Mouse (Mus musculus): Measurements from ENCODE around the gene Fsip1. TPM values are rescaled to one million over a fixed set of nuclear protein-coding genes. Genes with fewer than 3 reads are reported as not detected.
A peak's percentile ranks its signal among the peaks of the same experiment; 100 is the strongest.

The Fsip1 gene
- polyA plus RNA-seq, 1 experiment from 2014 or later = 0.13 TPM

- H3K4me2 ChIP-seq = peak overlapping the region; percentile 13; the same call in 1 of the 2 replicates
- H3K36me3 ChIP-seq (replicated peaks) = no peaks in the 10 kb centered on the region
- H3K27me3 ChIP-seq = peaks cover 20% of the 10 kb centered on the region
- 38% methylated on average over 8 of the region's 8 CpGs for WGBS (ENCODE audit: insufficient replicate concordance)
- no peak overlapping the region for H3K27ac ChIP-seq (replicated peaks)
- peak overlapping the region; percentile 4; the same call in 1 of the 2 replicates for H3K4me3 ChIP-seq (replicated peaks)
- no peak for ATAC-seq (ENCODE audit: insufficient read depth)
- no peaks in the 10 kb centered on the region for H3K9me3 ChIP-seq (replicated peaks)
- 0 out of 2 replicates have a peak, but pooled peaks cover 7% of the 10 kb centered on the region for H3K4me1 ChIP-seq (replicated peaks)
- no peak overlapping the region for H3K9ac ChIP-seq
These were observed 142.8 kb downstream of the Fsip1 start for GRCm38 (mm10) chr2:118113808-118114524.

DNA sequence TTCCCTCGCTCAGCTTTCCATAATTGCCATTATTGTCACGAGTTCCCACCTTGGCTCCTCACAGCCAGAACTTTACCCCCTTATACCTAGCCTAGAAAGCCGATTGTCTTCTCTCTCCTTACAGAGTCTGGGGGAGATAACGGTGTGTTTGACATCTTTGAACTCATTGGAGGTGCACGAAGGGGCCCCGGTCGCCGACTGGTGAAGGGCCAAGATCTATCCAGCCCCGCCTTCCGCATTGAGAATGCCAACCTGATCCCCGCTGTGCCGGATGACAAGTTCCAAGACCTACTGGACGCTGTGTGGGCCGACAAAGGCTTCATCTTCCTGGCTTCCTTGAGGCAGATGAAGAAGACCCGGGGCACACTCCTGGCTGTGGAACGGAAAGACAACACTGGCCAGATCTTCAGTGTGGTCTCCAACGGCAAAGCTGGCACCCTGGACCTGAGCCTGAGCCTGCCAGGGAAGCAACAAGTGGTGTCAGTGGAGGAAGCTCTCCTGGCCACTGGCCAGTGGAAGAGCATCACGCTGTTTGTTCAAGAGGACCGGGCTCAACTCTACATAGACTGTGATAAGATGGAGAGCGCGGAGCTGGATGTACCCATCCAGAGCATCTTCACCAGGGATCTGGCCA is 143.8 kb downstream of the Fsip1 start:
- Histone ChIP-seq H3K9ac (no peak overlapping the region), H3K4me3 (replicated peaks) (peak overlapping the region; percentile 45), H3K36me3 (replicated peaks) (no peaks in the 10 kb centered on the region), H3K9me3 (replicated peaks) (no peaks in the 10 kb centered on the region), H3K27ac (replicated peaks) (no peak overlapping the region), H3K4me1 (replicated peaks) (0 out of 2 replicates have a peak, but pooled peaks cover 7% of the 10 kb centered on the region), H3K4me2 (peak overlapping the region; percentile 13), H3K27me3 (peaks cover 20% of the 10 kb centered on the region)
- ATAC-seq (ENCODE audit: insufficient read depth) = no peak
- 53% methylated on average over 21 of the region's 21 CpGs for WGBS (ENCODE audit: insufficient replicate concordance)

- 25% methylated on average over 5 of the region's 5 CpGs for WGBS (ENCODE audit: insufficient replicate concordance)
- no peak for ATAC-seq (ENCODE audit: insufficient read depth)
- no peaks in the 10 kb centered on the region for H3K36me3 ChIP-seq (replicated peaks)
- H3K27me3 ChIP-seq = peaks cover 20% of the 10 kb centered on the region
- peak overlapping the region; percentile 45 for H3K4me3 ChIP-seq (replicated peaks)
- no peaks in the 10 kb centered on the region for H3K9me3 ChIP-seq (replicated peaks)
- no peak overlapping the region for H3K27ac ChIP-seq (replicated peaks)
- H3K4me2 ChIP-seq = peak overlapping the region; percentile 69
- no peak overlapping the region for H3K9ac ChIP-seq
- H3K4me1 ChIP-seq (replicated peaks) = 0 out of 2 replicates have a peak, but pooled peaks cover 7% of the 10 kb centered on the region
These were observed 144.3 kb downstream of the Fsip1 start for GRCm38 (mm10) chr2:118112438-118112837.

GRCm38 (mm10) chr2:118111488-118112131 is 145.2 kb downstream of the Fsip1 start, which contains the start of gene Thbs1:
TSS of gene Thbs1 (plus strand) at chr2:118111876.
- peaks cover 20% of the 10 kb centered on the region for H3K27me3 ChIP-seq
- H3K9me3 ChIP-seq (replicated peaks) = no peaks in the 10 kb centered on the region
- H3K9ac ChIP-seq = no peak within 1 kb of the TSS
- no peaks in the 10 kb centered on the region for H3K36me3 ChIP-seq (replicated peaks)
- peak within 1 kb of the TSS; percentile 69 for H3K4me2 ChIP-seq
- peak within 1 kb of the TSS; percentile 45 for H3K4me3 ChIP-seq (replicated peaks)
- H3K4me1 ChIP-seq (replicated peaks) = 0 out of 2 replicates have a peak, but pooled peaks cover 7% of the 10 kb centered on the region
- under 1% methylated on average over 34 of the region's 36 CpGs for WGBS (ENCODE audit: insufficient replicate concordance)
- H3K27ac ChIP-seq (replicated peaks) = peak within 1 kb of the TSS; percentile 38; the same call in 1 of the 2 replicates
- peak; percentile 53; the same call in 1 of the 2 replicates for ATAC-seq (ENCODE audit: insufficient read depth)

- peak overlapping the region; percentile 45 for H3K4me3 ChIP-seq (replicated peaks)
- H3K4me1 ChIP-seq (replicated peaks) = 0 out of 2 replicates have a peak, but pooled peaks cover 7% of the 10 kb centered on the region
- H3K9me3 ChIP-seq (replicated peaks) = no peaks in the 10 kb centered on the region
- H3K27ac ChIP-seq (replicated peaks) = peak overlapping the region; percentile 38; the same call in 1 of the 2 replicates
- WGBS (ENCODE audit: insufficient replicate concordance) = under 1% methylated on average over 16 of the region's 16 CpGs
- peak; percentile 51 for ATAC-seq (ENCODE audit: insufficient read depth)
- no peaks in the 10 kb centered on the region for H3K36me3 ChIP-seq (replicated peaks)
- peak overlapping the region; percentile 69 for H3K4me2 ChIP-seq
- no peak overlapping the region for H3K9ac ChIP-seq
- peaks cover 20% of the 10 kb centered on the region for H3K27me3 ChIP-seq
These were observed 145.7 kb downstream of the Fsip1 start for GRCm38 (mm10) chr2:118111116-118111487.

GRCm38 (mm10) chr2:118110225-118110915 is 146.4 kb downstream of the Fsip1 start:
- H3K36me3 ChIP-seq (replicated peaks) = no peaks in the 10 kb centered on the region
- no peak overlapping the region for H3K27ac ChIP-seq (replicated peaks)
- no peak overlapping the region for H3K4me3 ChIP-seq (replicated peaks)
- H3K9me3 ChIP-seq (replicated peaks) = no peaks in the 10 kb centered on the region
- peaks cover 20% of the 10 kb centered on the region for H3K27me3 ChIP-seq
- 0 out of 2 replicates have a peak, but pooled peaks cover 7% of the 10 kb centered on the region for H3K4me1 ChIP-seq (replicated peaks)
- H3K4me2 ChIP-seq = peak overlapping the region; percentile 11; the same call in 1 of the 2 replicates
- WGBS (ENCODE audit: insufficient replicate concordance) = 40% methylated on average over 17 of the region's 17 CpGs
- no peak overlapping the region for H3K9ac ChIP-seq
- no peak for ATAC-seq (ENCODE audit: insufficient read depth)

DNA sequence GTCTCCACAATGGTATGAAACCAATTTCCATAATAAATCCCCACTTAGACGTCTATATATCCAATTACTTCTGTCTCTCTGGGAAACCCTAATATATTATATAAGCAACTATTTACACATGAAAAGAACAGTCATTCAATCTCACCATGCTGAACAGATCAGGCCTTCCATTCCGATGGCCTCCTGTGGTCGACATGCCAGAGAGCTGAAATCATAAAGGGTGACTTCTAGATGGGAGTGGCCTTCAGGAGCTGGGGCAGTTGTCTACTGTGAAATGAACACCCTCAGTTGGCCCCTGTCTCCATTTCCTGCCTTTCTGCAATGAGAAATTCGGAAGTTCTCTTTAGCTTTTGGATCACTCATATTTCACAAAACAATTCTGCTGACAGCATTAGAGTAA is 154.6 kb downstream of the Fsip1 start:
- WGBS (ENCODE audit: insufficient replicate concordance) = 37% methylated on average over 4 of the region's 4 CpGs
- H3K9ac ChIP-seq = no peak overlapping the region
- no peaks in the 10 kb centered on the region for H3K36me3 ChIP-seq (replicated peaks)
- no peak overlapping the region for H3K27ac ChIP-seq (replicated peaks)
- H3K4me2 ChIP-seq = no peak overlapping the region
- H3K4me1 ChIP-seq (replicated peaks) = no peaks in the 10 kb centered on the region
- no peaks in the 10 kb centered on the region for H3K27me3 ChIP-seq
- H3K9me3 ChIP-seq (replicated peaks) = no peaks in the 10 kb centered on the region
- no peak for ATAC-seq (ENCODE audit: insufficient read depth)
- no peak overlapping the region for H3K4me3 ChIP-seq (replicated peaks)

GRCm38 (mm10) chr2:118099104-118099503 is 157.7 kb downstream of the Fsip1 start:
- WGBS (ENCODE audit: insufficient replicate concordance) = 70% methylated on average over 4 of the region's 4 CpGs
- H3K36me3 ChIP-seq (replicated peaks) = no peaks in the 10 kb centered on the region
- H3K27me3 ChIP-seq = no peaks in the 10 kb centered on the region

GRCm38 (mm10) chr2:118091226-118091625 is 165.5 kb downstream of the Fsip1 start:
- Histone ChIP-seq H3K4me2 (no peak overlapping the region), H3K36me3 (replicated peaks) (no peaks in the 10 kb centered on the region), H3K4me3 (replicated peaks) (no peak overlapping the region), H3K27ac (replicated peaks) (no peak overlapping the region), H3K9ac (no peak overlapping the region), H3K9me3 (replicated peaks) (no peaks in the 10 kb centered on the region), H3K4me1 (replicated peaks) (no peaks in the 10 kb centered on the region), H3K27me3 (no peaks in the 10 kb centered on the region)
- 73% methylated on average over 5 of the region's 5 CpGs for WGBS (ENCODE audit: insufficient replicate concordance)
- ATAC-seq (ENCODE audit: insufficient read depth) = no peak

More at GRCm38 (mm10) chr2:118099104-118099503, 157.7 kb downstream of the Fsip1 start:
- H3K4me1 ChIP-seq (replicated peaks) = no peaks in the 10 kb centered on the region
- no peak overlapping the region for H3K4me3 ChIP-seq (replicated peaks)
- H3K27ac ChIP-seq (replicated peaks) = no peak overlapping the region
- H3K9ac ChIP-seq = no peak overlapping the region
- no peak overlapping the region for H3K4me2 ChIP-seq
- ATAC-seq (ENCODE audit: insufficient read depth) = no peak
- no peaks in the 10 kb centered on the region for H3K9me3 ChIP-seq (replicated peaks)

DNA sequence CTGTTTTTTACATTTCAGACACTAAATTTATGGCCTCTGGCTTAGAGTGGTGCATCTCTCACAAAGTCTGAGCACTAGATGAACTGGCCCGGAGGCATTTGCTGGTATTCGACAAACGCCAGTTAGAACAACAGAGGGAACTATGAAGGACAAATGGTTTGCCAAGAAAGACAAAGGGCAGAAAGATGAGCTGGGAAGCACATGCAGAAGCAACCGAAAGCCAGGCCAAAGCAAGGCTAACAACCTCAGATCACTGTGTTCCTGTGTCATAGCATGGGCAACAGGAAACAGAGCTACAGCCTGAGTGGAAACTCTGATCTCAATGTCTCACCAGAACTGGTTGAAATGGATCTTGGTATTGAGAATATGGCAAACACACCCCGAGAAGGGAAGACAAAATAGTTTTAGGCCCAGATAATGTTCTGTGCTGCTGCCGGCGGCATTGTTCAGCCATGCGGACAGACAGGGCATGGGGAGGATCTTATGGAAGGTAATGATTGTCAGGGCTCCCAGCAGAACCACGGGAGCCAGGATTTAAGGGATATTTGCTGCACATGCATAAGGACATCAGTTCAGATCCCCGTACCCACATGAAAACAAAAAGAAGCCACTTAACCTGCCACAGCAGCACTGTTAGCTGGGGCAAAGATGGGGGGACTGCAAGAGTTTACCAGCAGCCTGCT is 169.6 kb downstream of the Fsip1 start:
- Histone ChIP-seq H3K36me3 (replicated peaks) (no peaks in the 10 kb centered on the region), H3K9ac (no peak overlapping the region), H3K4me2 (no peak overlapping the region), H3K27me3 (no peaks in the 10 kb centered on the region), H3K27ac (replicated peaks) (no peak overlapping the region), H3K4me1 (replicated peaks) (no peaks in the 10 kb centered on the region), H3K4me3 (replicated peaks) (no peak overlapping the region), H3K9me3 (replicated peaks) (no peaks in the 10 kb centered on the region)
- 63% methylated on average over 10 of the region's 10 CpGs for WGBS (ENCODE audit: insufficient replicate concordance)
- no peak for ATAC-seq (ENCODE audit: insufficient read depth)

Data from liver, embryonic 15.5 days (tissue).